Mouse (Mus musculus) ES-E14 (cell line): ENCODE measurements around the gene Dapk3. TPM values are rescaled to one million over a fixed set of nuclear protein-coding genes. Genes with fewer than 3 reads are reported as not detected.
A peak's percentile ranks its signal among the peaks of the same experiment; 100 is the strongest.

Experiments used
- DNase-seq: peaks from one replicate; pipeline ENCODE4 v3.0.0-alpha.2; 2013; ENCODE audit warnings: low read depth, low spot score
- H3K27ac ChIP-seq: 2 replicates; pipeline ENCODE4 v1.5.1; 2012; ENCODE audit warnings: low read depth, mild to moderate bottlenecking, low read length, moderate library complexity, mixed read lengths; ENCODE audit not compliant: poor library complexity, insufficient read depth, severe bottlenecking
- H3K36me3 ChIP-seq: 2 replicates; pipeline ENCODE4 v1.6.1; 2012; ENCODE audit warnings: mild to moderate bottlenecking, low read length, moderate library complexity, mixed read lengths; ENCODE audit not compliant: control insufficient read depth, poor library complexity, insufficient read depth, severe bottlenecking
- H3K4me1 ChIP-seq, 2 experiments: fragments of 150-350 bp in 1 of 2; sonication (generic) in 1 of 2; 2 replicates each; pipeline ENCODE4 v1.6.1; 2012; ENCODE audit warnings: low read length in 2 of 2, mild to moderate bottlenecking in 1 of 2, mixed read lengths in 1 of 2; ENCODE audit not compliant: control insufficient read depth in 2 of 2, insufficient read depth in 2 of 2, poor library complexity in 1 of 2
- H3K4me3 ChIP-seq, 2 experiments: fragments of 150-350 bp in 1 of 2; sonication (generic) in 1 of 2; 2 replicates each; pipeline ENCODE4 v1.5.1; 2012; ENCODE audit warnings: low read length in 2 of 2, low read depth in 1 of 2, mild to moderate bottlenecking in 1 of 2, mixed read lengths in 1 of 2; ENCODE audit not compliant: insufficient read depth in 1 of 2, poor library complexity in 1 of 2, severe bottlenecking in 1 of 2
- H3K9ac ChIP-seq: 2 replicates; pipeline ENCODE4 v1.6.1; 2012; ENCODE audit warnings: low read depth, mild to moderate bottlenecking, low read length, mixed read lengths; ENCODE audit not compliant: poor library complexity, insufficient read depth, severe bottlenecking
- H3K9me3 ChIP-seq: fragments of 150-350 bp; sonication (generic); 2 replicates; pipeline ENCODE4 v1.6.1; 2012; ENCODE audit warnings: low read depth, mild to moderate bottlenecking, low read length; ENCODE audit not compliant: control insufficient read depth, insufficient read depth
- CHD2 ChIP-seq: IDR thresholded peaks from 2 replicates; pipeline ENCODE4 v1.6.1; 2014; ENCODE audit warnings: mild to moderate bottlenecking, low read depth, low read length, inconsistent platforms
- HCFC1 ChIP-seq: IDR thresholded peaks from 2 replicates; pipeline ENCODE4 v1.6.1; 2012; ENCODE audit warnings: low read length, inconsistent platforms, borderline replicate concordance; ENCODE audit not compliant: insufficient read depth
- MAFK ChIP-seq: IDR thresholded peaks from 2 replicates; pipeline ENCODE4 v1.6.1; 2014; ENCODE audit warnings: mild to moderate bottlenecking, low read depth, low read length, inconsistent platforms; ENCODE audit not compliant: insufficient read depth
- ZC3H11A ChIP-seq: IDR thresholded peaks from 2 replicates; pipeline ENCODE4 v1.6.1; 2012; ENCODE audit warnings: low read depth, mild to moderate bottlenecking, inconsistent platforms, low read length, borderline replicate concordance
- ZNF384 ChIP-seq: IDR thresholded peaks from 2 replicates; pipeline ENCODE4 v1.6.1; 2012; ENCODE audit warnings: low read depth, low read length, inconsistent platforms
- in situ Hi-C, 2 experiments: fragments of 600-800 bp; cut with MboI; formaldehyde crosslinking; loops; one replicate each; pipeline ENCODE4 v1.15.1; 2025; ENCODE audit warnings: low sequenced_read_pairs in 2 of 2, inconsistent platforms in 1 of 2; ENCODE audit not compliant: unreplicated experiment in 2 of 2
- total RNA-seq: library from RNA; depleted of rRNA; stranded (reverse); fragments of 300-350 nt; gene quantifications from 2 replicates; pipeline ENCODE4 v1.2.3, GENCODE M21; 2012

The Dapk3 gene
- total RNA-seq, 1 experiment: 65.1 TPM

- no peaks in the 10 kb centered on the region for H3K36me3 ChIP-seq
- H3K27ac ChIP-seq: no peak overlapping the region
- H3K9ac ChIP-seq: no peak overlapping the region
- in situ Hi-C loops: no loop called here
- H3K4me1 ChIP-seq: peaks cover 3 to 22% of the 10 kb centered on the region in 2 experiments; a peak in 3 of 4 replicates
- no peak for TF ChIP-seq ZC3H11A
- DNase-seq: no peak
- peak overlapping the region; percentile 14 to 45; a peak in 3 of 4 replicates for H3K4me3 ChIP-seq
- H3K9me3 ChIP-seq: no peaks in the 10 kb centered on the region
Observed at GRCm38 (mm10) chr10:81229735-81230437, 47.1 kb downstream of the Dapk3 start.

DNA sequence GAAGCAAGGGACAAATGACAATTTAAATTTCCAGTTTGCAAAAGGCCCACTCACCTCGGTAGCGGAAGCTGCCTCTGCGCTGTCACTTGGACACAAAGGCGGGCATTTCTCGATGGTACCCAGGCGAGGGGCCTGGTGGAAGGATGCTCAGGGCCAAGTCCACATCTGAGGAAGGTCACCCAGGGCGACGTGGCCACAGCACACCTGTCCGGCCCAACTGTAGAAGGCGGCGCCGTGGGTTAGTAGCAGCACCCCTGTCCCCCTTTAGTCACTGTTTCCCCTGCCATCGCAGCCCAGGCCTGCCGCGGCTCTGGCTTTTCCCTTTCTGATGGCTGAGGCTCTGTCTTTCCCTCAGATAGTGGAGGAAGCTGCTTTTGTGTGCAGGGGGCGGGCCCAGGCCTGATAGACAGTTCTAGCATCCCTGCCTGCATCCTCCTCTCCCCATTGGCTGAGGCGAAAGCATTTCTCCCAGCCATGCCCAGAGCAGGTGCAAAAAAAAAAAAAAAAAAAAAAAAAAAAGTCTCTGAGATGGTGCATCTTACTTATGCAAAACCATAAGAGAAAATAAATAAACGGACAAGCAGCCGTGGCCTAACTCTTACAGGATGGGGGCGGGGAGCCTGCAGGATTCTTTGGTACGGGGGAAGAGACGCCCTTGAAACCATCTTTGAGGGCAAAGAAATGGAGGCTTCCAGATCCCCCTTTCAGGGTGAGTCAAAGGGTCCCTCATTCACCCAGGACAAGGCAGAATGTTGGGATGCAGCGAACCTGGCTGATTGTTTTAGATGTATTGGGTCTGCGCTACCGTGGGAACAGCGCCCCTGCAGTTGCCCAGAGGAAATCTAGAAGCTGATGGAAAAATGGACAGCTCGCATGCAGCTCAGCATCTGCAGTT, 47.9 kb downstream of the Dapk3 start, which contains the start of gene Atcay:
Atcay (minus strand) TSS at position 396 of the 895 bp plus-strand sequence.
- in situ Hi-C loops: no loop called here
- Histone ChIP-seq H3K36me3 (no peaks in the 10 kb centered on the region), H3K9me3 (no peaks in the 10 kb centered on the region), H3K4me1 (peaks cover 3 to 22% of the 10 kb centered on the region in 2 experiments; a peak in 3 of 4 replicates), H3K9ac (peak within 1 kb of the TSS; percentile 37; the same call in 1 of the 2 replicates), H3K27ac (no peak within 1 kb of the TSS), H3K4me3 (peak within 1 kb of the TSS; percentile 14 to 45; a peak in 3 of 4 replicates)
- DNase-seq: no peak
- TF ChIP-seq ZNF384 (peak; percentile 84), HCFC1 (no peak), MAFK (no peak), CHD2 (no peak)

DNA sequence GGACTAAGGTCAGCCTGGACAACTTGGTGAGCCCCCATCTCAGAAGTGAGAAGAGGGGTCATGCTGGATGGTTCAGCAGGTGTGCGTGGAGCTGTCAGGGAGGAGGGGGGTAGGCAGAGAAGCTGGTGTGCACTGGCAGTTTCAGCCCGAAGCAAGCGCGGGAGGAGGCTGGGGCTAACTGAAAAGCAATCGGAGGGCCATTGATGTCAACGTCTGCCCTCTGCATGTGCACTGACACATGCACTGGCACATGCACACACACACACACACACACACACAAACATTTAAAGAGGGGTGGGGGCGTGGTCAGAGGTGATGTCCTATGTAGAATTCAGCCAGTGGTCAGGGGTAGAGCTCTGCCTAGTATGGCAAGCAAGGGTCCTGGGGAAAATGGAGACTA, 48.6 kb downstream of the Dapk3 start:
- Histone ChIP-seq H3K9ac (no peak overlapping the region), H3K4me1 (peaks cover 3 to 22% of the 10 kb centered on the region in 2 experiments; a peak in 3 of 4 replicates), H3K27ac (no peak overlapping the region), H3K9me3 (no peaks in the 10 kb centered on the region), H3K4me3 (no peak overlapping the region), H3K36me3 (no peaks in the 10 kb centered on the region)
- no peak for DNase-seq
- in situ Hi-C loops: no loop called here
- no peak for TF ChIP-seq HCFC1
- TF ChIP-seq CHD2: no peak
- TF ChIP-seq ZNF384: no peak
- no peak for TF ChIP-seq ZC3H11A
- TF ChIP-seq MAFK: no peak

DNA sequence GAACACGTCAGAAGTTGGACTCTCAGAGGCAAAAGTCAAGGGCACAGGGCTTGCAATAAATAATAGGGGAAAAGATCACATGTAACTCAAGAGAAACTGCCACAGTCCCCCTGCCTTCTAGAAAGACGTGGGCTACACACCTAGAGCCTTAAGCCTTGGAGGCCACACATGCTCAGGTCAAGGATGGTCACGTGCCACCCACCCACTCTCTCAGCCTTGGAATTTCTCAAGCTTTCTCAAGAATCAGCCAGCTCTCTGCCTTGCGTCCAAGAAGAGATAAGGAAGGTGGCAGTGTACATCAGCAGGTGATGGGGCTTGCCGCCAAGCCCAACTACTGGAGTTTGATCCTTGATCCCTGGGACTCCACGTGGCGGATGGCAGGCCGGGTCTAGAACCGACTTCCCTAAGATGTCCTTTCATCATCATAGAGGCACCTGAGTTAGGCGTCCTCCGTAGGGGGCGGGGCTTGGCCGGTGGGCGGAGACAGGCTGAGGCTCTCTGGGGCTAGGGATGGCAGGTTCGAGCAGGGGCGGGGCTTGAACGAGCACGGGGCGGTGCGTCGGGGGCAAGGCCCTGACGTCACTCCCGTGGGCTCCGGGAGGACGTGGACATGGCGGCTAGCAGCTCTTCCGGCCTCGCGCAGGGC, 49.9 kb downstream of the Dapk3 start, which contains the start of gene Zfr2:
Zfr2 (plus strand) TSS at position 576 of the 646 bp plus-strand sequence.
- in situ Hi-C loops: no loop called here
- no peak for TF ChIP-seq ZC3H11A
- TF ChIP-seq CHD2: no peak
- no peak for TF ChIP-seq MAFK
- TF ChIP-seq HCFC1: no peak
- no peak for TF ChIP-seq ZNF384

More for the DNA sequence above, 49.9 kb downstream of the Dapk3 start, which contains the start of gene Zfr2:
- peak within 1 kb of the TSS; percentile 88 to 96 for H3K4me3 ChIP-seq
- H3K4me1 ChIP-seq: peaks cover 4 to 24% of the 10 kb centered on the region in 2 experiments; a peak in 3 of 4 replicates
- H3K9ac ChIP-seq: peak within 1 kb of the TSS; percentile 78
- peak; percentile 91 for DNase-seq
- H3K27ac ChIP-seq: peak within 1 kb of the TSS; percentile 51; the same call in 1 of the 2 replicates
- no peaks in the 10 kb centered on the region for H3K36me3 ChIP-seq
- H3K9me3 ChIP-seq: no peaks in the 10 kb centered on the region
